Mouse (Mus musculus): ENCODE measurements at regions not wholly inside any gene's neighbourhood (a gene's known extent, or its start where the extent isn't known, plus 50 kb on each side); places are given as distances from the start of the nearest gene placed in this dataset.

DNA sequence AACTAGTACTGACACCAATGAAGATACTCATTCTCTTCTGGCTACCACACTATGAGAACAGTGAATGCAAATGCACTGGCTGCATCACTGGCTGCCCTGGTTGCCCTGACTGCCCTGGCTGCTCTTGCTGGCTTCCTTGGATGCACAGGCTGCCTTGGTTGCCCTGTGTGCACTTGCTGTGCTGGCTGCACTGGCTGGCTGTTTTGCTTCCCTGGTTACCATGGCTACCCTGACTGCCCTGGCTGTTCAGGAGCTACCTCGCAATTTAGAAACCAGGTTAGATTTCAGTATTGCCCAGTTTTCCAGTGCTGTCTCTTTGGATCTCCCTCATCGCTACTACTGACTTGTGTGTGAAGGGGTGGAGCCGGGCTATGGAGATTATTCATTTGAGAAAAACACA lies 175.7 kb downstream of the Fat4 start:
- Histone ChIP-seq H3K9ac (ENCODE audit: low read depth, low read length, severe bottlenecking) (no peak overlapping the region), H3K36me3 (ENCODE audit: control insufficient read depth, insufficient read depth, low read length) (no peaks in the 10 kb centered on the region), H3K9me3 (ENCODE audit: control insufficient read depth, low read length) (no peaks in the 10 kb centered on the region), H3K4me1 (ENCODE audit: control insufficient read depth, insufficient read depth, low read length) (no peaks in the 10 kb centered on the region), H3K27me3 (ENCODE audit: control insufficient read depth, insufficient read depth, low read length) (no peaks in the 10 kb centered on the region), H3K4me2 (replicated peaks; ENCODE audit: low read depth, low read length, severe bottlenecking) (no peak overlapping the region), H3K4me3 (replicated peaks; ENCODE audit: low read length) (no peak overlapping the region), H3K27ac (replicated peaks; ENCODE audit: low read depth, low read length) (no peak overlapping the region)
- DNase-seq (ENCODE audit: low spot score) (no peak), ATAC-seq (ENCODE audit: low FRiP score, low read depth) (no peak)
- TF ChIP-seq POLR2A (IDR thresholded peaks at IDR 0.05; ENCODE audit: borderline replicate concordance, extremely low read depth, insufficient read depth, insufficient read length) = no peak
- WGBS = 68% methylated on average over 3 of the region's 3 CpGs

DNA sequence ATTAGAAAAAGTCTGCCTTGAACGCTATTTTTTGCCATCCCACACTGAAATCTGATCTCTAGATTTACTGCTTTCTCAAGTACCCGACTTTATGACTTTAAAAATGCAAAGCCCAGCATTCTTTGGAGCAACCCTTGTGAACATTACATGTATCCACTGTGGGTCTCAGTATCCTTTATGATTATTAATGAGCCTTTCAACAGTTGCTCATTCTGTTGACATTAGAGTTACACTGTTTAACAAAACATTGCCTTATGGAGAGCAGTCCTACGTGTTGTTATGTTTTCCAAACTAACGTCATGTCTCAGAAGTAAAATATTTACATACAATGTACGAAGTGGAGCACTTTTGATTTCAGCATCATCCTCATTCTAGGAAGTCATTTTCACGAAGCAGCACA lies 178.7 kb downstream of the Fat4 start:
- 49% methylated on average over 6 of the region's 6 CpGs for WGBS
- DNase-seq (ENCODE audit: low spot score) (no peak), ATAC-seq (ENCODE audit: low FRiP score, low read depth) (no peak)
- Histone ChIP-seq H3K4me2 (replicated peaks; ENCODE audit: low read depth, low read length, severe bottlenecking) (no peak overlapping the region), H3K4me1 (ENCODE audit: control insufficient read depth, insufficient read depth, low read length) (no peaks in the 10 kb centered on the region), H3K36me3 (ENCODE audit: control insufficient read depth, insufficient read depth, low read length) (no peaks in the 10 kb centered on the region), H3K27me3 (ENCODE audit: control insufficient read depth, insufficient read depth, low read length) (no peaks in the 10 kb centered on the region), H3K9me3 (ENCODE audit: control insufficient read depth, low read length) (no peaks in the 10 kb centered on the region), H3K4me3 (replicated peaks; ENCODE audit: low read length) (no peak overlapping the region), H3K9ac (ENCODE audit: low read depth, low read length, severe bottlenecking) (no peak overlapping the region), H3K27ac (replicated peaks; ENCODE audit: low read depth, low read length) (no peak overlapping the region)
- TF ChIP-seq POLR2A (IDR thresholded peaks at IDR 0.05; ENCODE audit: borderline replicate concordance, extremely low read depth, insufficient read depth, insufficient read length) = no peak

DNA sequence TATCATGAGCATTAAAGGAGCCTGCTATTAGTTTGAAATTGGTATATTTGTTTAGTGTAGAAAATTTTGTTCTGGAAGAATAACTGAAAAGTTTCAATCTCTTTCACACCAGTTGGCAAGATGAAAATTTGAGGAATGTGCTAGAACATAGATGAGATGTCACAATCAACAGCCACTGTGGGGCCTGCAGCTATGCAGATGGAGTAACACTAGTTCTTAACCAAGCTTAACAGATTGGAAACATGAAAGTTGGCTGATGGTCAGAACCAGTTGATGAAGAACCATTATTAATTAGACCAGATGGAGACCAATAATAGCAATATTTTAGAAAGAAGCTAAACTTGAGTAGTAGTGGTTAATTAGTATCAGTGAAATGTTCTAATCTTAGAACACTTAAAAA lies 182.3 kb downstream of the Fat4 start:
- no peak overlapping the region for H3K4me2 ChIP-seq (replicated peaks; ENCODE audit: low read depth, low read length, severe bottlenecking)
- H3K4me3 ChIP-seq (replicated peaks; ENCODE audit: low read length) = no peak overlapping the region
- no peak overlapping the region for H3K27ac ChIP-seq (replicated peaks; ENCODE audit: low read depth, low read length)
- no peak for DNase-seq (ENCODE audit: low spot score)
- H3K27me3 ChIP-seq (ENCODE audit: control insufficient read depth, insufficient read depth, low read length) = no peaks in the 10 kb centered on the region
- TF ChIP-seq POLR2A (IDR thresholded peaks at IDR 0.05; ENCODE audit: borderline replicate concordance, extremely low read depth, insufficient read depth, insufficient read length) = no peak
- no peak for ATAC-seq (ENCODE audit: low FRiP score, low read depth)
- no peaks in the 10 kb centered on the region for H3K36me3 ChIP-seq (ENCODE audit: control insufficient read depth, insufficient read depth, low read length)
- no peaks in the 10 kb centered on the region for H3K4me1 ChIP-seq (ENCODE audit: control insufficient read depth, insufficient read depth, low read length)
- H3K9ac ChIP-seq (ENCODE audit: low read depth, low read length, severe bottlenecking) = no peak overlapping the region
- H3K9me3 ChIP-seq (ENCODE audit: control insufficient read depth, low read length) = no peaks in the 10 kb centered on the region

DNA sequence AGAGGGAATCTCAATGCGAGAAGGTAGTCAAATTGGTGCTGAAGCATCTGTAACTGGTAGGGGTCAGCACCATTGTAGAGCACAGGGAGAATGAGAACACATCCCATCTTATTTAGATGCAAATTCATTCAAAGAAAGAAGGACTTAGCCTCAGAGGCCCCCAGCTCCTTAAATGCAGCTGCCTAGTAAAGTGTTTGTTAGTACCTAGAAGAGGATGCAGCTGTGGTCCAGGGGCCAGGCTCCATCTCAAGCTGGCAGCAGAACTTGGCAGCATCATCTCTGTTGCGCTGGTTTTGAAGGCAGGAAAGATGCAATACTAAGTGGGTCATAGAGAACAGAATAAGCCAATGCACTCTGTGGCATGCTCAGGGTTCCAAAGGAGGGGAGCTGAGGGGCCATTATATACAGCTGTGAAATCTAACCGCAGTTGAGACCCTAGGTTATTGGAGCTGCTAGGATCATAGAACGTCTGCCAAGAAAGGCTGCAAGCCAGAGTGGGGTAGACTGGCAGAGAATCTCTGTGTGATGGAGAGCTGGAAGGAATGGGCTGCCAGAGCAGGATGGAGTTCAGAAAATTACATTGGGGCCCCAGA lies 196.0 kb downstream of the Fat4 start:
- 57% methylated on average over 4 of the region's 4 CpGs for WGBS
- Histone ChIP-seq H3K9me3 (ENCODE audit: control insufficient read depth, low read length) (no peaks in the 10 kb centered on the region), H3K4me1 (ENCODE audit: control insufficient read depth, insufficient read depth, low read length) (no peaks in the 10 kb centered on the region), H3K9ac (ENCODE audit: low read depth, low read length, severe bottlenecking) (no peak overlapping the region), H3K4me3 (replicated peaks; ENCODE audit: low read length) (no peak overlapping the region), H3K27ac (replicated peaks; ENCODE audit: low read depth, low read length) (no peak overlapping the region), H3K27me3 (ENCODE audit: control insufficient read depth, insufficient read depth, low read length) (no peaks in the 10 kb centered on the region), H3K4me2 (replicated peaks; ENCODE audit: low read depth, low read length, severe bottlenecking) (no peak overlapping the region), H3K36me3 (ENCODE audit: control insufficient read depth, insufficient read depth, low read length) (no peaks in the 10 kb centered on the region)
- ATAC-seq (ENCODE audit: low FRiP score, low read depth) (no peak), DNase-seq (ENCODE audit: low spot score) (no peak)
- TF ChIP-seq POLR2A (IDR thresholded peaks at IDR 0.05; ENCODE audit: borderline replicate concordance, extremely low read depth, insufficient read depth, insufficient read length) = no peak

DNA sequence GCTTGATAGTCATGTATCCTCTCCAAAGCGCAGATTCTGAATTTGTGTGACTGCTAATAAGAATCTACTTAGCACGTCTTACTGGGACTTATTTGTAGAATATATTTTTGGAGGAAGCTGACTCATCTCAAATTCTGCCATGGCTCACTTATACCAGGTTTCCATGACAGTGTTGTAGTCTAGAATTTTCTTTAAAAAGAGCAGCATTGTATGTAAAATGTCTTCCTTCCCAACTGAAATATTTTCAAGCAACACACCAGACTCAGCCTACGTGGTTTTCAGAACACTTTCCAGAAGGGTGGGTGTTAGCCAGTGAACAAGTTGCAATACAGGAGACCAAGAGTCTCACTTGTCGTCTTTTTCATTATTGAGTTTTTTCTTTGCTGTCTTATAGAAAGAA lies 202.2 kb downstream of the Fat4 start:
- DNase-seq (ENCODE audit: low spot score) = no peak
- no peaks in the 10 kb centered on the region for H3K36me3 ChIP-seq (ENCODE audit: control insufficient read depth, insufficient read depth, low read length)
- no peak for ATAC-seq (ENCODE audit: low FRiP score, low read depth)
- H3K9me3 ChIP-seq (ENCODE audit: control insufficient read depth, low read length) = no peaks in the 10 kb centered on the region
- no peaks in the 10 kb centered on the region for H3K27me3 ChIP-seq (ENCODE audit: control insufficient read depth, insufficient read depth, low read length)
- no peak overlapping the region for H3K27ac ChIP-seq (replicated peaks; ENCODE audit: low read depth, low read length)
- H3K4me2 ChIP-seq (replicated peaks; ENCODE audit: low read depth, low read length, severe bottlenecking) = no peak overlapping the region
- no peak overlapping the region for H3K9ac ChIP-seq (ENCODE audit: low read depth, low read length, severe bottlenecking)
- no peak overlapping the region for H3K4me3 ChIP-seq (replicated peaks; ENCODE audit: low read length)
- H3K4me1 ChIP-seq (ENCODE audit: control insufficient read depth, insufficient read depth, low read length) = no peaks in the 10 kb centered on the region
- no peak for TF ChIP-seq POLR2A (IDR thresholded peaks at IDR 0.05; ENCODE audit: borderline replicate concordance, extremely low read depth, insufficient read depth, insufficient read length)
- 84% methylated on average over 4 of the region's 4 CpGs for WGBS

DNA sequence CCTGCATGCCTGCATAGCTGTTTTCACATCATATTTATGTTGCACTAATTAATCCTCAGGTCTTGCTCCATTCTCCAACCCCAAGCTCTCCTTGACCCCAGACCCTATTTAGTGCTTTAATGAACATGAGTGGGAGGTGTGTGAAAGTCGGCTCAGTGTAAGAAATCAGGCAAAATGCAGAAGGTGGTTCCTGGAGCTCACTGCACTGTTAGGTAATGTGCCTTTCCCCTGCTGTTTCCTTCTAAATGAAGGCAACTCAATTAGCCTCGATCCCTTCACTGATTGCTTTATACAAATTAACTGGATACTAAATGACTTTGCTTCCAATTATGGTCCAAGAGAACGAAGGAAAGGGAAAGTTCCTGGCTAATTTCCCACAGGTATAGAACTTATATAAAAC lies 215.6 kb downstream of the Fat4 start:
- WGBS = 61% methylated on average over 3 of the region's 3 CpGs
- Histone ChIP-seq H3K36me3 (ENCODE audit: control insufficient read depth, insufficient read depth, low read length) (no peaks in the 10 kb centered on the region), H3K9me3 (ENCODE audit: control insufficient read depth, low read length) (no peaks in the 10 kb centered on the region), H3K27me3 (ENCODE audit: control insufficient read depth, insufficient read depth, low read length) (no peaks in the 10 kb centered on the region), H3K4me1 (ENCODE audit: control insufficient read depth, insufficient read depth, low read length) (0 out of 2 replicates have a peak, but pooled peaks cover 2% of the 10 kb centered on the region), H3K4me3 (replicated peaks; ENCODE audit: low read length) (no peak overlapping the region), H3K27ac (replicated peaks; ENCODE audit: low read depth, low read length) (no peak overlapping the region), H3K9ac (ENCODE audit: low read depth, low read length, severe bottlenecking) (no peak overlapping the region), H3K4me2 (replicated peaks; ENCODE audit: low read depth, low read length, severe bottlenecking) (no peak overlapping the region)
- ATAC-seq (ENCODE audit: low FRiP score, low read depth) = no peak
- DNase-seq (ENCODE audit: low spot score) = no peak
- no peak for TF ChIP-seq POLR2A (IDR thresholded peaks at IDR 0.05; ENCODE audit: borderline replicate concordance, extremely low read depth, insufficient read depth, insufficient read length)
